Mouse (Mus musculus) CD4-positive naive resting alpha-beta T cell, adult 76 days (primary cell): Measurements from ENCODE around the gene Olfr3. TPM values are rescaled to one million over a fixed set of nuclear protein-coding genes. Genes with fewer than 3 reads are reported as not detected.

Source experiments
- total RNA-seq: library from RNA; stranded (reverse); gene quantifications from one replicate; pipeline ENCODE4 v1.2.4, GENCODE M21; 2023

Gene Olfr3
- total RNA-seq, result not detected

DNA sequence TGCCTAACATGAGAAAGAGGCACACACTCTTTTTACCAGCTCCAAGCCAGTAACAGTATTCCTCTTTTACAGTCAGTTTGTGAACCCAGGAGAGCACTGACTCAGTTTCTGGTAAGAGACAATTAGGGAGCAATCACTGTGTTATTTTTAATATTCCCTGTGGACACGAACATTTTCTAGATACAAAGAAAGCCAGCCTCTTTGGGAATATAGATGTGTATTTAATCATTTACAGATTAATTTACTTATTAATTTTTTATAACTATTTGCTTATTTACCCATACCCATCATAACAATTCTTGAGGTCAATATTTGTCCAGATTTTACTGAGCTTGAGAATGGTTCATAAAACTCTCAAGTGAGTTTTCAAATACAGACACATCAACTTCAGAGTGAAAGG is at the start of gene Olfr3:
TSS of gene Olfr3 (minus strand) at position 101 of the 400 bp plus-strand sequence.

DNA sequence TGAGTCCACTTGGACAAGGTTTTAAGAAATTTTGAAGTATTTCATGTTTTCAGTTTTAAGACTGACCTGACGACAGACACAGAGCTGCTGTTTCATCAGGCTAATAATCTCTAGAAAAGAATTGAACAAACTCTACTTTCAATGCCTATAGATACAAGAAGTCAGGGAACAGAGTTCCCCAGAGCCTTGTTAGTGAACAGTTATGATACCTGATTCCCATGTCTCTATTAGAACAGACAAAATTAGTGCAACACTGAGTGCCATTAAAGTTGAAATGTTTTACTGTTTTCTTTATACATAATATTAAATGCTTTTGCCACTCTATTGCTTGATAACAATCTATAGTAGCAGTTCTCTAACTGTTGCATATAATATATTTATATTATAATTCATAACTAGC is 45.7 kb upstream of the Olfr3 start, which contains the start of gene Olfr351:
TSS of gene Olfr351 (minus strand) at position 101 of the 400 bp plus-strand sequence.

DNA sequence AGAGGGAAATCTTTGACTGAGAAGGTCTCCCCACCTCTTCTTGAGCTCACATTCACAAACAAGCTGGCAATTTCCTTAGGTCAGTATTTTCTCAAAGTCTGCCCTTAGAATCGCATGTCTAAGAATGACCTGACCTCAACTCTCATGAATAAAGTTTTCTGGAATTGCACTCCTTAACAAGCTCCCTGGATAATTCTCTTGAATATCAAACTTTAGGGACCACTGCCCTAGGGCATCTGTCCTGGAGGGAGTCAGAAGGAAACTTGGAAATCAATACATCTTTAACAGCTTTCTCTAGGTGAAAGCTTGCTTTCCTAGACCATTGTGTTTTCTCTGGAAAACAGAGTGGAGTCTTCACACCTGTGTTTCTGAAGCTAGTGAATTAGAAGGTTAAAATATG is 29.2 kb upstream of the Olfr3 start, which contains the start of gene Olfr350:
TSS of gene Olfr350 (plus strand) at position 301 of the 400 bp plus-strand sequence.

DNA sequence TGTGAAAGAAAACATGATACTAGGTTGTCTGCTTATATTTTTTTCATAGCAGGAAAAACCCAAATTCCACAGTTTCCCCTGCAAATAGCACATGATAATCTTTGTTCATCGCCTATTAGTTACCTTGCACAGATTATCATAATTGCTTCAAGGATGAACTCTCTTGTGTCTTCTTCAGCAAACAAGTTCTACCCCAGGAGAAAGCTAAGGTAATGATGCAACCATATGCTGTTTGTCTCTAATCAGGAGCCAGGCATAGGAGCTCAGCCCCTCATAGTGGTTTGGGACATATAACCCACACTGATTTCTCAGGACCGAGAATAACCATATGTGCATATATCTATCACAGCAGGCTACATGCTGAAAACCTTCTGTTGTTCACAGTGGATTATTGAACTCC is 26.6 kb downstream of the Olfr3 start, which contains the start of gene Olfr50:
TSS of gene Olfr50 (plus strand) at position 301 of the 400 bp plus-strand sequence.

DNA sequence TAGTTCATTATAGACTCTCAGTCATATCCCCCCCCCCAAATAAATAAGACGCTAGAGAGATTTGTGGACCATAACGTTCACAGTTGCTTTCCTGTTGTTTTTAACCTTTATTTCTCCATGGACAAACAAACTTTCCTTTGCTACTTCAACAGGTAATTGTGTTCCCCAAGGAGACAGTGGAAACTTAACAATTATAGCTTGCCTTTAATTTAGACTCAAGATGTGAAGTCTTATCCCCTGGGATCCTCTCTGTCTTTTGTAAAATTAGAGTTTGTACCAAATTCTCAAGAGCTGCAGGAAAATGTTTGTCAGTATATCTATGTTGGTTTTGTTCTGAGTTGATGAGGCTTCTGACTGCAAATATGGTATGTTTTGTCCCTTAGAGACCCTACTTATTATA is 32.9 kb downstream of the Olfr3 start, which contains the start of gene Olfr348:
TSS of gene Olfr348 (plus strand) at position 301 of the 400 bp plus-strand sequence.

Other genes starting within 250 kb of the Olfr3 start
- gene Olfr345, start 177.0 kb downstream of the Olfr3 start, total RNA-seq, result not detected
- gene Olfr346, start 131.2 kb downstream of the Olfr3 start, total RNA-seq, result not detected
- not detected for gene Olfr347, start 85.1 kb downstream of the Olfr3 start, total RNA-seq
- not detected for gene Olfr348, start 32.8 kb downstream of the Olfr3 start, total RNA-seq
- not detected for gene Olfr50, start 26.5 kb downstream of the Olfr3 start, total RNA-seq
- gene Olfr350, start 29.3 kb upstream of the Olfr3 start, total RNA-seq, result not detected
- gene Olfr351, start 45.6 kb upstream of the Olfr3 start, total RNA-seq, result not detected
- not detected for gene Olfr352, start 51.4 kb upstream of the Olfr3 start, total RNA-seq
- gene Olfr353, start 75.9 kb upstream of the Olfr3 start, total RNA-seq, result not detected
- not detected for gene Olfr354, start 88.6 kb upstream of the Olfr3 start, total RNA-seq
- gene Olfr355, start 111.9 kb upstream of the Olfr3 start, total RNA-seq, result not detected
- not detected for gene Olfr356, start 120.1 kb upstream of the Olfr3 start, total RNA-seq
- not detected for gene Olfr357, start 176.8 kb upstream of the Olfr3 start, total RNA-seq
- gene Olfr358, start 192.3 kb upstream of the Olfr3 start, total RNA-seq, result not detected
- gene Olfr360, start 248.7 kb upstream of the Olfr3 start, total RNA-seq, result not detected